Mouse (Mus musculus) midbrain, embryonic 13.5 days (tissue): ENCODE data around the gene Kynu. TPM values are rescaled to one million over a fixed set of nuclear protein-coding genes. Genes with fewer than 3 reads are reported as not detected.

Experiments used
- ATAC-seq: fragments of 200-750 bp; cut with Nextera tagmentation; 2 replicates; pipeline ENCODE4 v1.8.0; 2017; ENCODE audit warnings: mild to moderate bottlenecking, moderate TSS enrichment, moderate library complexity
- H3K27ac ChIP-seq: fragments of 300-500 bp; sonication (generic); 2 replicates; pipeline ENCODE4 v1.5.1; 2015; ENCODE audit warnings: inconsistent platforms, mild to moderate bottlenecking, moderate library complexity
- H3K27me3 ChIP-seq: fragments of 300-500 bp; sonication (generic); 2 replicates; pipeline ENCODE4 v1.6.1; 2015; ENCODE audit warnings: mild to moderate bottlenecking, inconsistent platforms
- H3K36me3 ChIP-seq: fragments of 300-500 bp; sonication (generic); 2 replicates; pipeline ENCODE4 v1.6.1; 2015; ENCODE audit warnings: mild to moderate bottlenecking, inconsistent platforms
- H3K4me1 ChIP-seq: fragments of 300-500 bp; sonication (generic); replicated peaks from 2 replicates; pipeline ENCODE4 v1.6.1; 2015; ENCODE audit warnings: inconsistent platforms
- H3K4me2 ChIP-seq: fragments of 300-500 bp; sonication (generic); replicated peaks from 2 replicates; pipeline ENCODE4 v1.6.1; 2015; ENCODE audit warnings: moderate library complexity, mild to moderate bottlenecking, inconsistent platforms
- H3K4me3 ChIP-seq: fragments of 300-500 bp; sonication (generic); replicated peaks from 2 replicates; pipeline ENCODE4 v1.5.1; 2015; ENCODE audit warnings: mild to moderate bottlenecking, inconsistent platforms
- H3K9ac ChIP-seq: fragments of 300-500 bp; sonication (generic); replicated peaks from 2 replicates; pipeline ENCODE4 v1.6.1; 2015; ENCODE audit warnings: mild to moderate bottlenecking, inconsistent platforms
- H3K9me3 ChIP-seq: fragments of 300-500 bp; sonication (generic); 2 replicates; pipeline ENCODE4 v1.6.1; 2016; ENCODE audit warnings: mild to moderate bottlenecking, inconsistent platforms
- WGBS: fragments of 180-500 bp; shearing (Covaris S2); methylation state at CpG from one replicate; pipeline ENCODE4 v1.1.7; 2015; 5-methylcytosine and 5-hydroxymethylcytosine counted together
- polyA plus RNA-seq: library from polyadenylated mRNA; unstranded; fragments of >200 nt; fragmentation: Nextera tagmentation; extraction: Ambion mirVana; gene quantifications from 2 replicates; pipeline ENCODE4 v1.2.1, GENCODE M21; 2015

The Kynu gene
- polyA plus RNA-seq, result 0.19 and 0.39 TPM in 2 replicates

GRCm38 (mm10) chr2:43555062-43555888, at the start of gene Kynu:
Gene Kynu (plus strand): TSS chr2:43555329.
- 29% methylated on average over 9 of the region's 9 CpGs for WGBS

GRCm38 (mm10) chr2:43506182-43506581, 48.9 kb upstream of the Kynu start:
- H3K4me1 ChIP-seq, result no peaks in the 10 kb centered on the region
- H3K4me2 ChIP-seq, result no peak overlapping the region
- H3K4me3 ChIP-seq, result no peak overlapping the region
- H3K27ac ChIP-seq, result no peak overlapping the region
- no peak for ATAC-seq
- H3K27me3 ChIP-seq, result no peaks in the 10 kb centered on the region
- WGBS, result 96% methylated on average over 3 of the region's 3 CpGs
- H3K9me3 ChIP-seq, result no peaks in the 10 kb centered on the region
- H3K36me3 ChIP-seq, result no peaks in the 10 kb centered on the region
- no peak overlapping the region for H3K9ac ChIP-seq

More at GRCm38 (mm10) chr2:43555062-43555888, at the start of gene Kynu:
- H3K9me3 ChIP-seq, result no peaks in the 10 kb centered on the region
- H3K4me3 ChIP-seq, result no peak within 1 kb of the TSS
- H3K9ac ChIP-seq, result no peak within 1 kb of the TSS
- H3K27me3 ChIP-seq, result no peaks in the 10 kb centered on the region
- no peak for ATAC-seq
- no peaks in the 10 kb centered on the region for H3K36me3 ChIP-seq
- H3K4me2 ChIP-seq, result no peak within 1 kb of the TSS
- H3K4me1 ChIP-seq, result no peaks in the 10 kb centered on the region
- no peak within 1 kb of the TSS for H3K27ac ChIP-seq

GRCm38 (mm10) chr2:43513852-43514251, 41.3 kb upstream of the Kynu start:
- Histone ChIP-seq H3K4me2 (no peak overlapping the region), H3K4me3 (no peak overlapping the region), H3K27ac (no peak overlapping the region), H3K9me3 (peaks cover 4% of the 10 kb centered on the region; the same call in 1 of the 2 replicates), H3K36me3 (no peaks in the 10 kb centered on the region), H3K4me1 (0 out of 2 replicates have a peak, but pooled peaks cover 3% of the 10 kb centered on the region), H3K9ac (no peak overlapping the region), H3K27me3 (no peaks in the 10 kb centered on the region)
- 6% methylated on average over 7 of the region's 7 CpGs for WGBS
- ATAC-seq, result no peak

GRCm38 (mm10) chr2:43534417-43534816, 20.7 kb upstream of the Kynu start:
- WGBS, result 87% methylated on average over 2 of the region's 2 CpGs
- H3K27me3 ChIP-seq, result no peaks in the 10 kb centered on the region
- H3K4me2 ChIP-seq, result no peak overlapping the region
- no peaks in the 10 kb centered on the region for H3K36me3 ChIP-seq
- H3K9me3 ChIP-seq, result no peaks in the 10 kb centered on the region
- no peak for ATAC-seq
- no peak overlapping the region for H3K9ac ChIP-seq
- H3K4me1 ChIP-seq, result no peaks in the 10 kb centered on the region
- no peak overlapping the region for H3K27ac ChIP-seq
- H3K4me3 ChIP-seq, result no peak overlapping the region

- WGBS, result 92% methylated on average over 3 of the region's 3 CpGs
Observed at GRCm38 (mm10) chr2:43542615-43543014, 12.5 kb upstream of the Kynu start.

GRCm38 (mm10) chr2:43545665-43546064, 9.5 kb upstream of the Kynu start:
- no peaks in the 10 kb centered on the region for H3K4me1 ChIP-seq
- no peaks in the 10 kb centered on the region for H3K9me3 ChIP-seq
- WGBS, result 86% methylated on average over 3 of the region's 3 CpGs
- no peak overlapping the region for H3K4me3 ChIP-seq
- H3K27me3 ChIP-seq, result no peaks in the 10 kb centered on the region
- no peaks in the 10 kb centered on the region for H3K36me3 ChIP-seq
- no peak overlapping the region for H3K4me2 ChIP-seq
- H3K27ac ChIP-seq, result no peak overlapping the region
- no peak overlapping the region for H3K9ac ChIP-seq
- no peak for ATAC-seq

More at GRCm38 (mm10) chr2:43542615-43543014, 12.5 kb upstream of the Kynu start:
- no peaks in the 10 kb centered on the region for H3K36me3 ChIP-seq
- no peak for ATAC-seq
- no peak overlapping the region for H3K9ac ChIP-seq
- no peak overlapping the region for H3K4me2 ChIP-seq
- no peaks in the 10 kb centered on the region for H3K27me3 ChIP-seq
- no peaks in the 10 kb centered on the region for H3K9me3 ChIP-seq
- H3K4me3 ChIP-seq, result no peak overlapping the region
- no peaks in the 10 kb centered on the region for H3K4me1 ChIP-seq
- H3K27ac ChIP-seq, result no peak overlapping the region

GRCm38 (mm10) chr2:43546448-43546847, 8.7 kb upstream of the Kynu start:
- Histone ChIP-seq H3K4me1 (no peaks in the 10 kb centered on the region), H3K27ac (no peak overlapping the region), H3K36me3 (no peaks in the 10 kb centered on the region), H3K9me3 (no peaks in the 10 kb centered on the region), H3K27me3 (no peaks in the 10 kb centered on the region), H3K4me3 (no peak overlapping the region), H3K4me2 (no peak overlapping the region), H3K9ac (no peak overlapping the region)
- no peak for ATAC-seq
- WGBS, result 93% methylated on average over 1 of the region's 1 CpGs

GRCm38 (mm10) chr2:43554216-43554615, 913 bp upstream of the Kynu start:
- 52% methylated on average over 4 of the region's 4 CpGs for WGBS

GRCm38 (mm10) chr2:43555889-43556285, 758 bp downstream of the Kynu start:
- Histone ChIP-seq H3K4me3 (no peak overlapping the region), H3K36me3 (no peaks in the 10 kb centered on the region), H3K27me3 (no peaks in the 10 kb centered on the region), H3K4me1 (no peaks in the 10 kb centered on the region), H3K4me2 (no peak overlapping the region), H3K9me3 (no peaks in the 10 kb centered on the region), H3K27ac (no peak overlapping the region), H3K9ac (no peak overlapping the region)
- WGBS, result 59% methylated on average over 4 of the region's 4 CpGs
- no peak for ATAC-seq

More at GRCm38 (mm10) chr2:43554216-43554615, 913 bp upstream of the Kynu start:
- no peak overlapping the region for H3K4me3 ChIP-seq
- ATAC-seq, result no peak
- H3K9me3 ChIP-seq, result no peaks in the 10 kb centered on the region
- H3K9ac ChIP-seq, result no peak overlapping the region
- H3K4me1 ChIP-seq, result no peaks in the 10 kb centered on the region
- H3K4me2 ChIP-seq, result no peak overlapping the region
- H3K27me3 ChIP-seq, result no peaks in the 10 kb centered on the region
- H3K27ac ChIP-seq, result no peak overlapping the region
- H3K36me3 ChIP-seq, result no peaks in the 10 kb centered on the region

GRCm38 (mm10) chr2:43556985-43557384, 1.9 kb downstream of the Kynu start:
- H3K9me3 ChIP-seq, result no peaks in the 10 kb centered on the region
- no peak overlapping the region for H3K4me3 ChIP-seq
- no peak overlapping the region for H3K4me2 ChIP-seq
- H3K9ac ChIP-seq, result no peak overlapping the region
- no peaks in the 10 kb centered on the region for H3K36me3 ChIP-seq
- H3K4me1 ChIP-seq, result no peaks in the 10 kb centered on the region
- no peak overlapping the region for H3K27ac ChIP-seq
- no peaks in the 10 kb centered on the region for H3K27me3 ChIP-seq
- 72% methylated on average over 3 of the region's 3 CpGs for WGBS
- ATAC-seq, result no peak

GRCm38 (mm10) chr2:43561209-43561608, 6.1 kb downstream of the Kynu start:
- no peak for ATAC-seq
- no peak overlapping the region for H3K4me2 ChIP-seq
- no peaks in the 10 kb centered on the region for H3K4me1 ChIP-seq
- no peaks in the 10 kb centered on the region for H3K27me3 ChIP-seq
- no peak overlapping the region for H3K4me3 ChIP-seq
- no peak overlapping the region for H3K9ac ChIP-seq
- no peaks in the 10 kb centered on the region for H3K36me3 ChIP-seq
- no peaks in the 10 kb centered on the region for H3K9me3 ChIP-seq
- WGBS, result 92% methylated on average over 3 of the region's 3 CpGs
- no peak overlapping the region for H3K27ac ChIP-seq

GRCm38 (mm10) chr2:43562779-43563178, 7.7 kb downstream of the Kynu start:
- Histone ChIP-seq H3K9me3 (no peaks in the 10 kb centered on the region), H3K27me3 (no peaks in the 10 kb centered on the region), H3K4me2 (no peak overlapping the region), H3K36me3 (no peaks in the 10 kb centered on the region), H3K9ac (no peak overlapping the region), H3K27ac (no peak overlapping the region), H3K4me1 (no peaks in the 10 kb centered on the region), H3K4me3 (no peak overlapping the region)
- 95% methylated on average over 9 of the region's 9 CpGs for WGBS
- no peak for ATAC-seq
